Mouse (Mus musculus) left cerebral cortex, adult 18-20 months (tissue): Measurements from ENCODE around the gene Dnm2. TPM values are rescaled to one million over a fixed set of nuclear protein-coding genes. Genes with fewer than 3 reads are reported as not detected.
"Not testable (repeated sequence)": the region's sequence is repeated elsewhere in the genome, so short reads cannot be mapped to it uniquely, and the experiment has no call there.

ENCODE experiments used
- DNase-seq, 2 experiments: peaks; one replicate each; pipeline ENCODE4 v3.0.0; 2021 to 2022; ENCODE audit warnings: low spot score in 2 of 2, mixed read lengths in 1 of 2
- total RNA-seq, 2 experiments: library from RNA; stranded (reverse); gene quantifications; 2 replicates each; pipeline ENCODE4 v1.2.3; 2021

The Dnm2 gene
- total RNA-seq, 2 experiments from 2014 or later = 50.5 to 53.1 TPM

GRCm38 (mm10) chr9:21498284-21498902, 73.7 kb downstream of the Dnm2 start:
- DNase-seq = no peak

- no peak for DNase-seq
These were observed 78.6 kb downstream of the Dnm2 start for GRCm38 (mm10) chr9:21503352-21503751.

DNA sequence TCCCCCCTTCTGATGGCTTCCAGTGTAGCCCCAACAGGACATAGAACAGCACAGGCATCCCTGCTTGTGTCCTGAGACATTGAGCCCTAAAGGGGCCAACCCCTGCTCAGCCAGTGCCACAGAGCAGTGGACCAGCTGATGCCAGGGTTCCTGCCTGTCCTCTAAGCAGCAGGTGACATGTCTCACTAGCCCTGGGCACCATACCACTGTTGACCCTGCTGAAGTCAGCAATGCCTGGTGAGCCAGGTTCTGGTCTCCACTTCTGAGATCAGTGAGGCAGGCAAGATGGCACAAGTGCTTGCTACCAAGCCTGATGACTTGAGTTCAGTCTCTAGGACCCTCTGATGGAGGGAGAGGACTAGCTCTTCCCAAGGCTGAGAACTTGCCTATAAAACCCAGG, 81.1 kb downstream of the Dnm2 start:
- DNase-seq = no peak

DNA sequence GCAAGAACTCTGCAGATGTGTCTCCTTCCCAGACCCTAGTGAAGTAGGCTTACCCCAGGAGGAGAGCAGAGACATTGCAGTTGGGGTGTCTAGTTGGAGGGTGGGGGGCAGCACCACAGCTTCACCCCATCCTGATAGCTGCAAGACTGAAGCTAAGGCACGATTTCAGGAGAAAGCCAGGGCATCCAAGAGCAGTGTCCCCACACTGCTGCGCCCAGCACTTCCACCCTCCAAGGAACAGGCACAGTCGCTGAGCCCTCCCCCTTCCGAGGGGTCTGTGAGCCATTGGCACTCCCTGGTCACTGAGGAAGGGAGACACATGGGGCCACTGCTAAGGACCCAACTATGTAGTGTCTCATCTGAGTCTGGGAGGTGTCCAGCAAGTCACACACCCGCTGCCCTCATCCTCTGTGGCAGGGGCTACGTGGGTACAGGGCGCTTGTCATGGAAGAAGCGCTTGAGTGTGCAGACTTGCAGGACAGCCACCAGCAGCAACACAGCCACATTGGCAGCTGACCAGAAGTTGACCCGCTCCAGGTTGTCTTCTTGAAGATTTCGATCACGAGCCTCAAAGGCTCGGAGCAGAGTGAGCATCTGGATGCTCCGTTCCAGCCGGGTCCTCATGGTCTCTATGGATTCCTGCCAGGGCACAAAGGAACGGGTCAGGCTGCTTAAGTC, 83.2 kb downstream of the Dnm2 start:
- DNase-seq = no peak

GRCm38 (mm10) chr9:21508871-21509404, 84.2 kb downstream of the Dnm2 start:
- no peak for DNase-seq

- peak; percentile 88 to 93 for DNase-seq
These were observed 85.3 kb downstream of the Dnm2 start, which contains the start of gene Tmed1 for GRCm38 (mm10) chr9:21509772-21510688. Tmed1 (minus strand) TSS chr9:21510252.

- no peak for DNase-seq
These were observed 85.9 kb downstream of the Dnm2 start for GRCm38 (mm10) chr9:21510689-21511015.

DNA sequence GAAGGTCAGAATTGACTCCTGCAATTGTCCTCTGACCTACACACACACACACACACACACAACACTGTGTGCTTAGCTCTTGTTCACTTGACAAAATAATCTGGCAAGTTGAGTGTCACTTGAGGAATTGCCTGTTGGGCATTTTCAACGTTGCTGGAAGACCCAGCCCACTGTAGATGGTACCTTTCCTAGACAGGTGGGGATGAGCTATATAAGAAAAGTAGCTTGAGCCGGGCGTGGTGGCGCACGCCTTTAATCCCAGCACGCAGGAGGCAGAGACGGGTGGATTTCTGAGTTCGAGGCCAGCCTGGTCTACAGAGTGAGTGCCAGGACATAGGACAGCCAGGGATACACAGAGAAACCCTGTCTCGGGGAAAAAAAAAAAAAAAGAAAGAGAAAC, 86.3 kb downstream of the Dnm2 start:
- no peak for DNase-seq

DNA sequence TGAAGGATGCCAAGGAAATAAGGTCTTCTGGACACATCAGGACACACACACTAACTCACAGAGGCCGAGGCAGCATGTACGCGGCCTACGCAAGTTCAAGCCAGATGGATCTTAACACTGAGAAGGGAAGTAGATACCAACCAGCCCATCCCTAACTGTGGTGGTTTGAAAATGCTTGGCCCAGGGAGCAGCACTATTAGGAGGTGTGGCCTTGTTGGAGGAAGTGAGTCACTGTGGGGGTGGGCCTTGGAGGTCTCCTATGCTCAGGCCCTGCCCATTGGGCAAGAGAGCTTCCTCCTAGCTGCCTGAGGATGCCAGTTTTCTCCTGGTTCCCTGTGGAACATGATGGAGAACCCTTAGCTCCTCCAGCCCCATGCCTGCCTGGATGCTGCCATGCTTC, 88.8 kb downstream of the Dnm2 start:
- no peak for DNase-seq

- no peak for DNase-seq
These were observed 93.3 kb downstream of the Dnm2 start for GRCm38 (mm10) chr9:21517947-21518495.

DNA sequence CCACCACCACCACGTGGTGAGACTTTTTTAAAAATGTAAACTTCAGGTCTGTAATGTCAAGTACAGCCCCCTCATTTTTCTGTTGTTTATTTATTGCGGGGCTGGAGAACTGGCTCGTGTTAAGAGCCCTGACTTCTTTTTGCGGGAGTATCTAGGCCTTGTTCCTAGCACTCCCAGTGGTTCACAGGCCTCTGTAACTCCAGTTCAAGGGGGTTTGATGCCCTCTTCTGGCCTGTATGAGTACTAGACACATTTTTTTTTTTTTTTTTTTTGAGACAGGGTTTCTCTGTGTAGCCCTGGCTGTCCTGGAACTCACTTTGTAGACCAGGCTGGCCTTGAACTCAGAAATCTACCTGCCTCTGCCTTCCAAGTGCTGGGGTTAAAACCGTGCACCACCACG, 94.0 kb downstream of the Dnm2 start:
- DNase-seq = not testable (repeated sequence)

DNA sequence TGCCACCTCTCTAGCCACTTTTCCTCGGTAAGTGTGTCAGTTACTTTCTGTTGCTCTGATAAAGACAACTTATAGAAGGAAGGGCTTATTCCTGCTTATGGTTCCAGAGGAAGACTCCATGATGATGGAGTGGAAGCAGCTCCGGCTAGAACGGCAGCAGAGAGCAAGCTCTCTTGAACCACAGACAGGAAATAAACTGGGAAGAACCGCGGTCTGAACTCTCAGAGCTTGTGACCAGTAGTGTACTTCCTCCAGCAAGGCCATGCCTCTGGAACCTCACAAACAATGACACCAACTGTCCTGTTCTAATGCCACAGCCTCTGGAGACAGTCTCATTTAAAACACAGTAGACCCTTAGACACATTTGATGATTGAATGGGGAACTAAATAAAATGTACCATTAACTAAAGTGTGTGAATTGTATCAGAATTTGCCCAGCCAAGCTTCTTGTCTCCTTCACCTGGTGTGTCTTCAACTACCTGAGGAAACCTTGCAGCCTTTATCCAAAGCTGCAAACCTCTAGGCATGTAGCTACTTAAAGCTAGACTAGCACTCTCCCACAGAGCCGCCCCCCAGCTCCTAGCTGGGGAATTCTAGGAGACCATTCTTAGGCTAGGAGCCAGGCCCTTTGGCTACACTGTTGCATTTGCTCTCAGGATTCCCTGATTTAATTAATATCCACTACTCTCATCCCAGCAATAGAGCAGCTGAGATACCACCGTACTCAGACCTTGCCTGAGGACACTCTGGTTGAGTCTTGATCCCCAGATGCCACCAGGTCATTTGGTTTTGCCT, 100.6 kb downstream of the Dnm2 start:
- no peak for DNase-seq

DNA sequence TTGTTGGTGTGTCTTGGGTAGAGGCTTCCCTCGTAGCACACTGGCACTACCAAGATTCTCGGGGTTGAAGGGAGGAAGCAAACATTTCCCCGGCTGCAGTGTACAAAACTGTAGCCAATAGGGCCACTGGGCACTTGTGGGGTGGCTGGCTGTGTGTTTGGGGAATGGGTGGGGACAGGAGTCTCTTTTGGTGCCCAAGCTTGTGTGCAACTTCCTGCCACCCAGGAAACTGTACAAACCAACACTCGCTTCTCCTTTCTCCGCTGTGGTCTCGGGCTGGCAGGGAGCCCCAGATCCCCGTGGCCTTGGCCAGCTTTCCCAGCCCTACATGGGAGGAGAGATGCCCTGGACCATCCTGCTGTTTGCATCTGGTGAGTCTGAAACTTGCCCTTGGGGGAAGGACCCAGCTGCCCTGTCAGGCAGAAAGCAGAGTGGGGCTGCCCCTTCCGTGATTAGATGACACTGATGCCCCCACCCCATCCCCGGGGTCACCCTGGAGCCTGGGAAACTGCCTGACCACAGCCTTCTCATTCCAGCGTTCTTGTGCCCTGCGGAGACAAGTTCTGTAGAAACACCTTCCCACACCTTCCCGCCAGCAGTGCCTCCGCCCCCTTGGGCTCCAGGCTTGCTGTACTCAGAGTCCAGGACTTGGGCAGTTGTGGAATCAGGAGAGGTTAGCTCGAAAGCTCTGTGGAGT, 101.4 kb downstream of the Dnm2 start, which contains the start of gene AB124611:
Gene AB124611, plus strand, starts transcription at position 240 of the 697 bp plus-strand sequence.
- no peak for DNase-seq

DNA sequence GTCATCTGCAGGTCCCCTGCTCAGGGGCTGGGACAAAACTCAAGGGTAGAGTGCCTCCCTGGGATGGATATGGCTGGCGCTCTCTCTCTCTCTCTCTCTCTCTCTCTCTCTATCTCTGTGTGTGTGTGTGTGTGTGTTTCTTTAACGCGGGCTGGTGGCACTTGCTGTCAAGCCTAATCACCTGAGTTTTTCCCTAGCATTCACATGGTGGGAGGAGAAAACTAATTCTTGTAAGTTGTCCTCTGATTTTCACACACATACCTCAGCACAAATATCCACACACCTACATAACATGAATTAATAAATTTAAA, 101.9 kb downstream of the Dnm2 start:
- DNase-seq = no peak

DNA sequence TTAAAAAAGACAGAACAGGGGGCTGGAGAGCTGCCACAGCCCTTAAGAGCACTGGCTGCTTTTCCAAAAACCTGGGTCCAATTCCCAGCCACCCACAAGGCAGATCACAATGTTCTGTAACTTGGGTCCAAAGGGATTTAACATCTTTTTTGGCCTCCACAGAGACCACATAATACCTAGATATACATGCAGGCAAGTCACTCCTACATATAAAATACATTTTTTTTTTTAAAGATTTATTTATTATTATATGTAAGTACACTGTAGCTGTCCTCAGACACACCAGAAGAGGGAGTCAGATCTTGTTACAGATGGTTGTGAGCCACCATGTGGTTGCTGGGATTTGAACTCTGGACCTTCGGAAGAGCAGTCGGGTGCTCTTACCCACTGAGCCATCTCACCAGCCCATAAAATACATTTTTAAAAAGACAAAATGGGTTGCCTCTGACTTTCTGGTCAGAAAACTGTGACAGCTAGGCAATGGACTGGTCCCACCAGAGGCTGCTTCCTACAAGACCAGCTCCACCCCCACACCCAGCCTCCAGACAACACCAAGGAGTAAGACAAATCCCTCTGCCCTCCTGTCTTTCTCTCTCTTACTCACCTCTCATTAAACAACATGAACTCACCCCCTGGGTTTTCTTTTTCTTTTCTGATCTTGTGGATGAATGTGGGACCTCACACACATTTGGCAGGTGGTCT, 102.5 kb downstream of the Dnm2 start:
- DNase-seq = no peak

DNA sequence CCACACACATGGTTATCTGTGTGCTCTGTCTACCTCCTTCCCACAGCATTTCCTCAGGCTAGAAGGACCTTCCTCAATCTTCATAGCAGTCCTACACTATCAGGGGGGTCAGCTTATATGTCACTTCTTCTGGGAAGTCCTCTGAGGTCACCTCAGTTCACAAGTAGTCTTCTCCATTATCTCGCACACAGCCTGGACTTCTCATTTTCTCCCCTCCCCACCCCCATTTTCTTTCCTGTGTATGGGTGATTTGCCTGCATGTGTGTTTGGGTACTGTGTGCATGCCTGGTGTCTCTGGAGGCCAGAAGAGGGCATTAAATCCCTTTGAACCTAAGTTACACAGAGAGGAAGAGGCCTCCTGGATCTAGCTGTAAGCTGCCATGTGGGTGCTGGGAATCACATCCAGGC, 103.2 kb downstream of the Dnm2 start:
- DNase-seq = no peak

DNA sequence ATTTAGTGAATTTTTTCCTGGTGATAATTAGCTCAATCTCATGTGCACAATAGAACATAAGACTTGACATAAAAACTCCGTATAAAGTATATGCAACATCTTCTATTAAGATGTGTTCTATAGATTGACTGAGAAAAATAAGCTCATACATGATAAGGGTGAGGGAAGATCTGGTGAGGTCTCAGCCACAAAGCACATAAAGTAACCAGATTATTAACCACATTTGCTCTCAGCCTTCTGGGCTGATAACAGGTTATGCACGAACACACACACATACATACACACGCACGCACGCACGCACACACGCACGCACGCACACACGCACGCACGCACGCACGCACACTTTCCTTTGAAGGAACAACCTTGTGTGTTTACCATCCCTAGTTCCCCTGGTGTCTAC, 111.8 kb downstream of the Dnm2 start:
- no peak for DNase-seq

- no peak for DNase-seq
These were observed 112.3 kb downstream of the Dnm2 start for GRCm38 (mm10) chr9:21537009-21537408.

- no peak for DNase-seq
These were observed 115.5 kb downstream of the Dnm2 start for GRCm38 (mm10) chr9:21539981-21540753.
